Mouse (Mus musculus) adipocyte (in vitro differentiated cells): Measurements from ENCODE around the gene Igsf23.
A peak's percentile ranks its signal among the peaks of the same experiment; 100 is the strongest.
"Not testable (repeated sequence)": the region's sequence is repeated elsewhere in the genome, so short reads cannot be mapped to it uniquely, and the experiment has no call there.

Experiments
- DNase-seq: peaks from one replicate; pipeline ENCODE4 v3.0.0-alpha.2; 2016; ENCODE audit warnings: low spot score

The Igsf23 gene

GRCm38 (mm10) chr7:19935171-19935751 lies 15.3 kb downstream of the Igsf23 start:
- peak; percentile 83 for DNase-seq

GRCm38 (mm10) chr7:19932877-19933809 lies 17.4 kb downstream of the Igsf23 start:
- peak; percentile 39 for DNase-seq

- DNase-seq, result no peak
These were observed 18.3 kb downstream of the Igsf23 start for GRCm38 (mm10) chr7:19932133-19932876.

GRCm38 (mm10) chr7:19930481-19930880 lies 20.1 kb downstream of the Igsf23 start:
- DNase-seq, result not testable (repeated sequence)

GRCm38 (mm10) chr7:19928486-19928885 lies 22.1 kb downstream of the Igsf23 start:
- no peak for DNase-seq

GRCm38 (mm10) chr7:19926849-19927480 lies 23.6 kb downstream of the Igsf23 start:
- no peak for DNase-seq

- DNase-seq, result no peak
These were observed 25.2 kb downstream of the Igsf23 start for GRCm38 (mm10) chr7:19925376-19925775.

- DNase-seq, result no peak
These were observed 26.8 kb downstream of the Igsf23 start for GRCm38 (mm10) chr7:19923797-19924196.

GRCm38 (mm10) chr7:19923354-19923753 lies 27.2 kb downstream of the Igsf23 start:
- DNase-seq, result no peak

- DNase-seq, result peak; percentile 91
These were observed 29.9 kb downstream of the Igsf23 start, which contains the start of gene Pvr for GRCm38 (mm10) chr7:19920506-19921261. Gene Pvr, minus strand, starts transcription at chr7:19921160.

- no peak for DNase-seq
These were observed 30.4 kb downstream of the Igsf23 start for GRCm38 (mm10) chr7:19920166-19920505.

- no peak for DNase-seq
These were observed 36.0 kb downstream of the Igsf23 start for GRCm38 (mm10) chr7:19914558-19914957.

- DNase-seq, result no peak
These were observed 38.6 kb downstream of the Igsf23 start for GRCm38 (mm10) chr7:19911695-19912524.

GRCm38 (mm10) chr7:19911292-19911658 lies 39.3 kb downstream of the Igsf23 start:
- no peak for DNase-seq

- DNase-seq, result peak; percentile 72
These were observed 39.9 kb downstream of the Igsf23 start for GRCm38 (mm10) chr7:19910421-19911291.

GRCm38 (mm10) chr7:19889881-19890280 lies 60.7 kb downstream of the Igsf23 start:
- DNase-seq, result peak; percentile 30

GRCm38 (mm10) chr7:19887849-19888248 lies 62.7 kb downstream of the Igsf23 start, which contains the start of gene Ceacam19:
Gene Ceacam19, minus strand, starts transcription at chr7:19887965.
- no peak for DNase-seq
